Mouse (Mus musculus) erythroblast, embryonic 14.5 days (primary cell): Measurements from ENCODE around the gene Tgfbr3.

Source experiments
- GATA1 ChIP-seq: IDR thresholded peaks from 2 replicates; pipeline ENCODE4 v1.6.1; 2012; ENCODE audit warnings: low read length, inconsistent platforms, mixed read lengths
- TAL1 ChIP-seq: IDR thresholded peaks from 3 replicates; pipeline ENCODE4 v1.6.1; 2012; ENCODE audit warnings: low read length, inconsistent platforms, mixed read lengths

DNA sequence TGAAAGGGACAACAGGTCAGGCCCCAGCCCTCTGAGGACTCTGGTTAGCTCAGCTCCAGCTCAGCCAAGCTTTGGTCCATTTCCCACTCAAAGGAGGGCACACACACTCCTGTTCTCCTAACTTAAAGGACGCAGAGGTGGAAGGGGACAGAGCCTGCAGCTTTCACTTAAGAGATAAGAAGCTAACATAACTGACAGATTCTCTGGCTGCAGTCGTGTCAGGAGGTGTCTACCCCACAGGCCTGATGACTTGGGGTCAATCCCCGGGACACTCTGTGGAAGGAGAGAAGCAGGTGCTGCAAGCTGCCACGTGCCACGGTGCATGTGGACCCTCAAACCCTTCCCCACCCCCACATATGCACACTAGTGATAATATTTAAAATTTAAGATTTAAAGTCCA lies 65.3 kb downstream of the Tgfbr3 start:
- TF ChIP-seq GATA1: no peak
- no peak for TF ChIP-seq TAL1
